Mouse (Mus musculus) C2C12 (cell line): ENCODE data around the gene Myom1.

Experiments
- CEBPB ChIP-seq: IDR thresholded peaks from one replicate; pipeline ENCODE4 v1.6.1; 2011; ENCODE audit warnings: low read depth, mild to moderate bottlenecking, control low read depth, moderate library complexity
- CTCF ChIP-seq: IDR thresholded peaks from one replicate; pipeline ENCODE4 v1.5.1; 2011; ENCODE audit not compliant: control insufficient read depth, insufficient read depth, insufficient read length
- MAX ChIP-seq: IDR thresholded peaks from one replicate; pipeline ENCODE4 v1.6.1; 2011; ENCODE audit warnings: mild to moderate bottlenecking, control low read depth
- MYOD1 ChIP-seq: IDR thresholded peaks from one replicate; pipeline ENCODE4 v1.6.1; 2011; ENCODE audit warnings: low read depth; ENCODE audit not compliant: control insufficient read depth, insufficient read length
- MYOG ChIP-seq: IDR thresholded peaks from one replicate; pipeline ENCODE4 v1.6.1; 2011; ENCODE audit not compliant: control insufficient read depth, insufficient read length; ENCODE audit errors: extremely low read depth
- USF1 ChIP-seq: IDR thresholded peaks from one replicate; pipeline ENCODE4 v1.6.1; 2011; ENCODE audit warnings: low read depth, mild to moderate bottlenecking, control low read depth, moderate library complexity

GRCm38 (mm10) chr17:70993385-70993807 is 9.0 kb upstream of the Myom1 start:
- no peak for TF ChIP-seq CTCF
- TF ChIP-seq CEBPB, result peak; percentile 47
- TF ChIP-seq MAX, result no peak
- no peak for TF ChIP-seq MYOG
- TF ChIP-seq MYOD1, result peak; percentile 93
- TF ChIP-seq USF1, result no peak
